Mouse (Mus musculus) kidney, postnatal 25 days (tissue): ENCODE data around the gene Tpra1.

ENCODE experiments used
- DNase-seq, 2 experiments: peaks; one replicate each; pipeline ENCODE4 v3.0.0; 2021; ENCODE audit warnings: mixed read lengths in 2 of 2

Tpra1 gene

GRCm38 (mm10) chr6:88901947-88902820 lies at the start of gene Tpra1:
Gene Tpra1 (plus strand): TSS chr6:88902251.
- peak; percentile 98 to 99 for DNase-seq

GRCm38 (mm10) chr6:88854509-88854908 lies 47.5 kb upstream of the Tpra1 start:
- no peak for DNase-seq

- peak in 1 of 2 experiments; percentile 87 for DNase-seq
Observed at GRCm38 (mm10) chr6:88855636-88856035, 46.4 kb upstream of the Tpra1 start.

- peak; percentile 65 to 86 for DNase-seq
Observed at GRCm38 (mm10) chr6:88857249-88857648, 44.8 kb upstream of the Tpra1 start.

- no peak for DNase-seq
Observed at GRCm38 (mm10) chr6:88857830-88858229, 44.2 kb upstream of the Tpra1 start.

- no peak for DNase-seq
Observed at GRCm38 (mm10) chr6:88858341-88858740, 43.7 kb upstream of the Tpra1 start.

GRCm38 (mm10) chr6:88860914-88861313 lies 41.1 kb upstream of the Tpra1 start:
- peak in 1 of 2 experiments; percentile 38 for DNase-seq

- no peak for DNase-seq
Observed at GRCm38 (mm10) chr6:88865704-88866103, 36.3 kb upstream of the Tpra1 start.

GRCm38 (mm10) chr6:88869459-88869858 lies 32.6 kb upstream of the Tpra1 start:
- no peak for DNase-seq

GRCm38 (mm10) chr6:88870594-88870993 lies 31.5 kb upstream of the Tpra1 start:
- no peak for DNase-seq

- no peak for DNase-seq
Observed at GRCm38 (mm10) chr6:88871546-88871945, 30.5 kb upstream of the Tpra1 start.

GRCm38 (mm10) chr6:88872811-88873210 lies 29.2 kb upstream of the Tpra1 start:
- DNase-seq: no peak

GRCm38 (mm10) chr6:88873965-88874867 lies 27.8 kb upstream of the Tpra1 start:
- DNase-seq: no peak

GRCm38 (mm10) chr6:88874868-88875508 lies 27.1 kb upstream of the Tpra1 start, which contains the start of gene Podxl2:
Gene Podxl2 (minus strand): TSS chr6:88875044.
- peak; percentile 66 to 83 for DNase-seq

GRCm38 (mm10) chr6:88879471-88879870 lies 22.6 kb upstream of the Tpra1 start:
- DNase-seq: no peak

GRCm38 (mm10) chr6:88881334-88881733 lies 20.7 kb upstream of the Tpra1 start:
- no peak for DNase-seq

GRCm38 (mm10) chr6:88884195-88884594 lies 17.9 kb upstream of the Tpra1 start:
- DNase-seq: no peak

- DNase-seq: no peak
Observed at GRCm38 (mm10) chr6:88884690-88885089, 17.4 kb upstream of the Tpra1 start.

- DNase-seq: no peak
Observed at GRCm38 (mm10) chr6:88885644-88886416, 16.2 kb upstream of the Tpra1 start.

GRCm38 (mm10) chr6:88886417-88886967 lies 15.6 kb upstream of the Tpra1 start:
- no peak for DNase-seq

- no peak for DNase-seq
Observed at GRCm38 (mm10) chr6:88889410-88890042, 12.5 kb upstream of the Tpra1 start.
